Mouse (Mus musculus) CD4-positive, CD25-positive, alpha-beta regulatory T cell, adult 9 weeks (primary cell): ENCODE measurements around the gene Ube3c. TPM values are rescaled to one million over a fixed set of nuclear protein-coding genes. Genes with fewer than 3 reads are reported as not detected.

Experiments
- polyA plus RNA-seq: library from polyadenylated mRNA; unstranded; fragments of 100-300 nt; shearing (Covaris generic); gene quantifications from one replicate; pipeline ENCODE4 v1.2.1, GENCODE M21; 2017

Ube3c gene
- polyA plus RNA-seq = 14.3 TPM

GRCm38 (mm10) chr5:29568848-29569377 lies at the start of gene Ube3c:
Gene Ube3c (plus strand): TSS chr5:29569242.

Other genes starting within 250 kb of the Ube3c start
- gene Lmbr1, start 190.9 kb upstream of the Ube3c start, polyA plus RNA-seq = 5.2 TPM
- gene Nom1, start 134.6 kb upstream of the Ube3c start, polyA plus RNA-seq = 24.3 TPM
- gene Mnx1, start 90.8 kb upstream of the Ube3c start, polyA plus RNA-seq = not detected
- 162 TPM for gene Dnajb6, start 166.4 kb downstream of the Ube3c start, polyA plus RNA-seq
- 1.1 TPM for gene Gm5129, start 166.7 kb downstream of the Ube3c start, polyA plus RNA-seq